Mouse (Mus musculus) brown adipose tissue, adult 24 weeks (tissue): ENCODE data around the gene Klhl36. TPM values are rescaled to one million over a fixed set of nuclear protein-coding genes. Genes with fewer than 3 reads are reported as not detected.
A peak's percentile ranks its signal among the peaks of the same experiment; 100 is the strongest.

Experiments used
- H3K27ac ChIP-seq: fragments of 200-500 bp; replicated peaks from 2 replicates; pipeline ENCODE4 v1.5.1; 2012; ENCODE audit warnings: low read depth, mild to moderate bottlenecking, low read length
- H3K4me1 ChIP-seq: fragments of 200-500 bp; 2 replicates; pipeline ENCODE4 v1.6.1; 2012; ENCODE audit warnings: low read length, mixed read lengths; ENCODE audit not compliant: control insufficient read depth, insufficient read depth, insufficient read length
- H3K4me3 ChIP-seq: fragments of 200-500 bp; 2 replicates; pipeline ENCODE4 v1.5.1; 2012; ENCODE audit warnings: low read depth, mild to moderate bottlenecking, low read length, moderate library complexity; ENCODE audit not compliant: insufficient read depth
- polyA plus RNA-seq: library from polyadenylated mRNA; stranded (reverse); fragments of >200 nt; gene quantifications from 2 replicates; pipeline ENCODE4 v1.2.4, GENCODE M21; 2012; ENCODE audit not compliant: missing spikeins, insufficient read depth, insufficient read length

Klhl36 gene
- polyA plus RNA-seq, 1 experiment, result 2.7 TPM

DNA sequence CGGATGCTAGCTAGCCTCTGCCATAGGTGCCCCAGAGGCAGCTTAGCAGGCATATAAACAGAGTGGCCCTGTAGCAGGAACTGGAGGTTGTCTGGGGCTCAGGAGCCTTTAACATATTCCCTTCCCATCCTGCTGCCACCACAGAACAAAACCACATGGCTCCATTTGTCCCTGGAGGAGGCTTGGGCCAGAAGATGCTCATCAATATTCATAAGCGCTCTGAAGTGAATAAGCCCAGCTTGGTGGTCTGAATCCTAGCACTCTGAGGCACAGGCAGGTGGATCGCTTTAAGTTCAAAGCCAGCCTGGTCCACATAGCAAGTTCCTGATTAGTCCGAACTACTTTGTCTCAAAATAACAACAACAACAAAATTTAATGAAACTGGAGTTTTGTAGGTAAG is 25.9 kb downstream of the Klhl36 start:
- Histone ChIP-seq H3K27ac (no peak overlapping the region), H3K4me1 (no peaks in the 10 kb centered on the region), H3K4me3 (no peak overlapping the region)

DNA sequence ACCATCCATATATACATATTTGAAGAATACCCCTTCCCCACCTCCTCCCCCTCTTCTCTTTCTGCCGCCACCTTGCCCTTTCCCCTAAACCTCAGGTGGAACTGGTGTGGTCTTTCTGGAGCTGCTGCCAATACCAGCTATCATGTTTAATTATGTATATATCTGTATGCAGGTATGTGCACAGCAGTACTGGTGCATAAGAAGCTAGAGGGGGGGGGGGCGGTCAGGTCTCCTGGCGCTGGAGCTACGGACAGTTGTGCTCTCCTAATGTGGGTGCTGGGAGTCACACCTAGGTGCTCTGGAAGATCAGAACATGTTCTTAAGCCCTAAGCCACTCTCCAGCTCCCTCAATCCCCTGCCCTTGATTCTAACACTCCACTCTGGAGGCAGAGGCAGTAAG is 35.0 kb downstream of the Klhl36 start:
- H3K4me3 ChIP-seq, result no peak overlapping the region
- H3K27ac ChIP-seq, result no peak overlapping the region
- no peaks in the 10 kb centered on the region for H3K4me1 ChIP-seq

DNA sequence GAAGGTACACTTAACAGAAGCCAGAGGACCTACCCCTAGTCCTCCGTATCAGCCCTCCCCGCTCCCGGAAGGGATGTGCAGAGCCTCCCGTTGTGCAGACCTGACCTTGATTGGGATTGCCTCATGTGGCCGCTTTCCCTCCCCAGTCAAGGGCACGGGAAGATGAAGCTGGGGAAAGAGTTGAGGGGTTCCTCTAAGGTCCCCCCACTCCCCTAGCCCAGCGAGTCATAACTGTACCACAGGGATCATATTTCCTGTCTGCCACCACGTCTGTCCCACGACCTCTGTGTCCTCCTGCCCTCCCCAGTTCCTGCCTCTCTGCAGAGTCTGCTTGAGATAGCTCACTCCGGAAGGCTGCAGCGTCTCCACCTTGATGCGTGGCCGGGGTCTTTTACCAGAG is 35.9 kb downstream of the Klhl36 start:
- no peaks in the 10 kb centered on the region for H3K4me1 ChIP-seq
- H3K4me3 ChIP-seq, result no peak overlapping the region
- H3K27ac ChIP-seq, result no peak overlapping the region

DNA sequence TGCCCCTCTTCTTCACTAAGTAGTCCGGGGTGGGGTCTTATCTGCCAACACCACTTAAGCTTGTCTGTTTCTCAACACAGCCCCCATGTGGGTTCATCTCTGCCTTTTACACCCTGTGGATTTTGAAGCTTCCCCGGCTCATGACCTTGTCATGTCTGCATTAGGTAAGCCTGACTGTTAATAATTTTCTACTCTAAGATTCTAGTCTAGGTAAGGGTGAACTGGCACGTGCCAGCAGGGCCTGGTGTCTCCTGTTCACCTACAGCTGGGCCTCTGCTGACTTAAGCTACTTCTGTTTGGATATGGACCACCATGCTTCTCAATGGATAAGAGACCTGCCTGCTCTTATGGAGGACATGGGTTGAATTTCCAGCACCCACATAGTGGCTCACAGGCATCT is 39.3 kb downstream of the Klhl36 start:
- no peak overlapping the region for H3K27ac ChIP-seq
- H3K4me1 ChIP-seq, result no peaks in the 10 kb centered on the region
- no peak overlapping the region for H3K4me3 ChIP-seq

DNA sequence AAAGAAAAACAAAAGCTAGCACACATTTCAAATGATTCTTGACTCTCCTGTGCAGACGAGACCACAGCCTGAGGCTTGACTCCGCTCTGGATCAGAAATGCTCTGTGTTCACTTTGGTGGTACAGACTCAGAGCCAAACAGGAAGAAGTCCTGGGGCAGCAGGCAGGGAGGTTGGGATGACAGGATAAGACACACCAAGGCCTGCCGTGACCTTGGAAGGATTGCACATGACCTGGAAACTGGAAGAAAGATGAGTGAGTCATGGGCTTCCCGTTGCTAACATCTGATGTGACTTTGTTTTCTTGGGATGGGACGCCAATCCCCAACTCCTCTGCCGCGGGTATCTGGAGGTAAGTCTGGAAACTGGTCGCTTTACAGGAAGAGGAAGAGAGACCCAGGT is 39.9 kb downstream of the Klhl36 start:
- Histone ChIP-seq H3K27ac (no peak overlapping the region), H3K4me3 (no peak overlapping the region), H3K4me1 (no peaks in the 10 kb centered on the region)

DNA sequence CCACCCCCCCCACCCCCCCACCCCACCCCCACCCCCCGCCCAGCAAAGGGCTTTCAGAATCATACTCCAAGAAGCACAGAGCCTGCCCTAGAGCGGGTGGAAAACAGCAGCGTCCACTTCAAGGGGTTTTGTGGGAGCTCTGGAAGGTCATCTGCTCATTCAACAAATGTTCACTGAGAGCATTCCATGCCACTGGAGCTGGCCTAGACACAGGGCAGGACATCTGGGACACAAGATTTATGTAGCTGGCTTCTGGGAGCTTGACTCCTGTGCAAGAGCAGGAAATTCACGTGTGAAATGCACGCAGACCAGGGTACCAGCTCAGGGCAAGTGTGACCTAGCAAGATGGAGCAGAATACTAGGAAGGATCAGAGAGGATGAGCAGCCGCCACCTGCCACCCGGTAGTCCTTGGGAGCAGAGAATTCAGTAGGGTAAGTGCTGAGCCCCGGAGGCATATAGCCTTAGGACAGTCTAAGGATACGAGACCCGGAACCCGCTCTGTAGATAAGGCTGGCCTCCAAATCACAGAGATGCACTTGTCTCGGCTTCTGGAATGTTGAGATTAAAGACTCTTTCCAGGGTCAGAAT is 42.4 kb downstream of the Klhl36 start:
- Histone ChIP-seq H3K27ac (no peak overlapping the region), H3K4me1 (no peaks in the 10 kb centered on the region), H3K4me3 (no peak overlapping the region)

DNA sequence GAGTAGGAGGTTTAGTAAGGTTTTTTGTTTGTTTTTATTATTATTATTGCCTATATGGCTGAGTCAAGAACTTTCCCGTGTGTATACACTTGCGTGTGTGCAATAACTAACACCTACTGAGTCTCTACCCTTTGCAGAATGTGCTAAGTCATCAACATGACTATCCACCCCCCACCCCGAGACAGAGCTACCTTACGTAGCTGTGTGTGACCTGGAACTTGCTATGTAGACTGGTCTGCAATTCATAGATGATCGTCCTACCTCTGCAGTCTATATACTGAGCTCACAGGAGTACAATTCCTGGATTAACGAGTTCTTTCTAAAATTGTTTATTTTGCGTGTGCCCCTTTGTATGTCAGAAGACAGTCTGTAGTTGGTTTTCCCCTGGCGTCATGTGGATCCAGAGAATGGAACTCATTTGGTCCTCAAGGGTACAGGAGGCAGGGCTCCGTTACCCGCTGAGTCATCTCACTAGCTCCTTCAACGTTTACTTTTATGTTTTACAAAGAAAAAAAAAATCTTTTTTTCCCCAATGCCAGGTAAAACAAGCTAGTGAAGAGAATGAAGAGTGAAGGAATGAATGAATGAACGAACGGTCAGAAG is 48.0 kb downstream of the Klhl36 start, which contains the start of gene Usp10:
Gene Usp10, plus strand, starts transcription at position 417 of the 603 bp plus-strand sequence.
- Histone ChIP-seq H3K27ac (peak within 1 kb of the TSS; percentile 87), H3K4me3 (peak within 1 kb of the TSS; percentile 94), H3K4me1 (peaks cover 14% of the 10 kb centered on the region)

DNA sequence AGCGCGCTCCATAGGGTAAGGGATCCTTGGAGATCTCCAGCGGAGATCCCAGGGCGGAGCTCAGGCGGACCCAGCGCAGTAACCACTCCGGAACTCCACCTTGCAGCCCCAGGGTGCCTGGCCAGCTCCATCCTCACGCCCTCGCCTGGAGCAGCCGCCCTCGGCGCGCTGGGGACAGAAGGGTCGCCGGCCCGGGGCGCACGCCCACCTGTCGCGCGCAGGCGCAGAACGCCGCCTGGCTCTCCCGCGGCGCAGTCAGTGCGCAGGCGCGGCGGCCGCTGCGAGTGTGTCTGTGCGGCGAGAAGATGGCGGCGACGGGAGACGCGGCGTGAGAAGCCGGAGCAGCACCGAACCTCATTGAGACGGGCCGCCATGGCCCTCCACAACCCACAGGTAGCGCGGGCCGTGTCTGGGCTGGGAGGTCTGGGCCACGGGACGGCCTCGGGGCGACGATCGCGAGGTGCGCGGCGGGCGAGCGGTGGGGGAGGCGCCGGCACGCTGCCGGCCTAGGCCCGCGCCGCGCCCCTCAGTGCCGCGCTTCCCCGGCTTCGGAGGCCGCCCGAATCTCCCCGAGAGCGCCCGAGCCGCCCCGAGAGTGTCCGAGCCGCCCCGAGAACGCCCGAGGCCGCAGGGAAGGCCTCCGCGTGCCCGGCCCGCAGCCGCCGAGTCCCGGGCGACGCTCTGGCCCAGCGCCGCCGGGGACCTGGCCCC is 48.6 kb downstream of the Klhl36 start, which contains the start of gene Gm20388:
Gene Gm20388, plus strand, starts transcription at position 295 of the 711 bp plus-strand sequence.
- H3K4me3 ChIP-seq, result peak within 1 kb of the TSS; percentile 94
- H3K27ac ChIP-seq, result peak within 1 kb of the TSS; percentile 87
- peaks cover 15% of the 10 kb centered on the region for H3K4me1 ChIP-seq

DNA sequence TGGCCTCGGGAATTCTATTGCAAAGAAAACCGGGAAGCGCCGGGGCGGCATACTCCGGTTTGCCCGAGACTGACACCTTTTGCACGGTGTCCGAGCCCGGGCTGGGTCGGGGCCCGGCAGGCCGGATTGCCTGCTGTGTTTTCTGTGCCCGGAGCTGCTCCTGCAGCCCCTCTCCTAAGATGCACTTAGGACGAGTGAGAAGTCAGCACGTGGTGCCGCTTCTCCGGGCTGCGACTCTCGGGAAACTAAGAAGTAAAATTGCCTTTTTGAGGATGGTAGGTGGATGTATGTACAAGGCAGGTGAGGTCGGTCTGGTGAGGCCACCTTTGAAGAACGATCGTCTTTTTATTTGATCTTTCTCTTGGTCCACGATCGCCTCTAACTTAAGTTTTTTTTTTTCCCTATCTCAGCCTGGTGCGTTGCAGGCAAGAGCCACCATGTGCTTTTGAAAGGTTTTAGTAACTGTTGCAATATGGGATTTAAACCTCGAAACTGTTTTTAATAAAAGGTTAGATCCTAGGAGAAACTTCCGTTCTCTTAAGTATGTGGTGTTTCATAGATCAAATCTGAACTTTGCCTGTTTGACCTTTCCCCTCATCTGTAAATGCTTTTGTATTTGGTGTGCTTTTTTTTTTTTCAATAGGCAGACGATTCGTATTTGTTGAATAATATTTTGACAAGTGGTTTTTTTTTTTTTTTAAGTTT is 49.3 kb downstream of the Klhl36 start:
- Histone ChIP-seq H3K4me1 (peaks cover 21% of the 10 kb centered on the region), H3K4me3 (peak overlapping the region; percentile 94), H3K27ac (peak overlapping the region; percentile 87)

DNA sequence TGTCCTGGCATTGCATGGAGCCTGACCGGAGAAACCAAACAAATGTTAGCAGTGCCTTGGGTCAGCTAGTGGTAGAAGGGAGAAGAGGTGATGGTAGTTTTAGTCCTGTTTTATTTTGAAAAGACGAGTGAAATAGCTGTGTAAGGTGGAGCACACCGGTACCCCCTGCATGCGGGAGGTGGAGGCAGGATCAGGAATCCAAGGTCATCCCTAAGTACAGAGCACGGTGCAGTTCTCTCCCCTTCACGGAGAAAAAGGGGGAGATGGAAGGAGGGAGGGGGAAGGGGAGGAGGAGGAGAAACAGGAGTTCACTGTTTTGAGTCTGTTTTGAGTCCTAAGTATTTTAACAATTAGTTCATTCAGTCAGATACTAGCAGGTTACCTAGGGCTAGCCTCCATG is 50.6 kb downstream of the Klhl36 start:
- Histone ChIP-seq H3K4me1 (peaks cover 30% of the 10 kb centered on the region), H3K4me3 (0 out of 2 replicates have a peak overlapping the region, but pooled peaks have one; percentile 1), H3K27ac (no peak overlapping the region)

DNA sequence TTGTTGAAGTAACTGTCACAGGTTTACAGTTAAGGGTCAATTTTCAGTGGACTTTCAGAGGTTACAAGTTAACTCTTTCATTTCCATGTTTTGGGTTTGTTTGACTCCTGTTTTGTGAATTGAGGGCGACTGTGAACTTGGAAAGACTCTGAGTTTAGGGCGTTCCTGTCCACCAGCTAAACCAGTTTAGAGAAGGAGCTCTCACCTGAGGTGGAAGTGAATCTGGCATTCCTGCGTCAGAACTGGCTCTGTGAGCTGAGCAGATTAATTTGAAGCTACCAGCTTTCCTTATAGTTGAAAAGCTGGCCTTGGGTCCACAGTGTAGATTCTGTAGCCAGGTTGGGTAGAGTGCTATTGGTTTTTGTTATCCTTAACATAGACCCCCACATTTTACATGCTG is 51.1 kb downstream of the Klhl36 start:
- Histone ChIP-seq H3K4me1 (peaks cover 32% of the 10 kb centered on the region), H3K4me3 (no peak overlapping the region), H3K27ac (no peak overlapping the region)

DNA sequence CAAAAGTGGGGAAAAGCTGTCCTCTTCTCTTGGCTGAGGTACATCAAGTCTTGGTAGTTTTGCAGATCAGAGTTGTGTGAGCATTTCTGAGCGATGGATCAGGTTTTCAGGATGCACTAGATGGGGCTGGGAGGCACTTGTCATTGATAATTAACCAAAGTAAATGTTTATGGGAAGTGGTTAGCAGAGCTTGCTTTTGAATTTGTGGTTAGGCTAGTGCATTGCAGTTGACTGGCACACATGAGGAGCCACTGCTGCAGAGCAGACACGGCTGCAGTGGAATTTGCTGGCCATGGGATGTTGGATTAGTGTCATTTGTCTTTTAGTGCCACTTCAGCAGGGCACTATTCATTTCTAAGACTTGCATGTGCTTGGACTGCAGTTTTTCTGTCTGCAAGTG is 52.1 kb downstream of the Klhl36 start:
- no peak overlapping the region for H3K27ac ChIP-seq

DNA sequence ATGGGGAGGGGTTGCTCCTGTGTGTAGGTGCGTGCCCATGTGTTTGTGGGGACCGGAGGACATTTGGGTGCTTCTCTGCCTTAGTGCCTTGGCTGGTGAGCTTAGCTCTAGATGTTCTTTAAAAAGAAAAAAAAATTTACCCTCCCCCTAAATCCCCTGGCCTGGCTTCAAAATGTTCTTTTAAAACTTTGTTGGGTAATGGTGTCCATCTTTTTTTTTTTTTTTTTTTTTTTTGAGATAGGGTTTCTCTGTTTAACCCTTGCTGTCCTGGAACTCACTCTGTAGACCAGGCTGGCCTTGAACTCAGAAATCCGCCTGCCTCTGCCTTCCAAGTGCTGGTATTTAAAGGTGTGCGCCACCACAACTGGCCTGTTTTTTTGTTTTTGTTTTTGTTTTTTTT is 53.2 kb downstream of the Klhl36 start:
- peaks cover 32% of the 10 kb centered on the region for H3K4me1 ChIP-seq

More for the DNA sequence above, 52.1 kb downstream of the Klhl36 start:
- Histone ChIP-seq H3K4me1 (peaks cover 32% of the 10 kb centered on the region), H3K4me3 (no peak overlapping the region)

DNA sequence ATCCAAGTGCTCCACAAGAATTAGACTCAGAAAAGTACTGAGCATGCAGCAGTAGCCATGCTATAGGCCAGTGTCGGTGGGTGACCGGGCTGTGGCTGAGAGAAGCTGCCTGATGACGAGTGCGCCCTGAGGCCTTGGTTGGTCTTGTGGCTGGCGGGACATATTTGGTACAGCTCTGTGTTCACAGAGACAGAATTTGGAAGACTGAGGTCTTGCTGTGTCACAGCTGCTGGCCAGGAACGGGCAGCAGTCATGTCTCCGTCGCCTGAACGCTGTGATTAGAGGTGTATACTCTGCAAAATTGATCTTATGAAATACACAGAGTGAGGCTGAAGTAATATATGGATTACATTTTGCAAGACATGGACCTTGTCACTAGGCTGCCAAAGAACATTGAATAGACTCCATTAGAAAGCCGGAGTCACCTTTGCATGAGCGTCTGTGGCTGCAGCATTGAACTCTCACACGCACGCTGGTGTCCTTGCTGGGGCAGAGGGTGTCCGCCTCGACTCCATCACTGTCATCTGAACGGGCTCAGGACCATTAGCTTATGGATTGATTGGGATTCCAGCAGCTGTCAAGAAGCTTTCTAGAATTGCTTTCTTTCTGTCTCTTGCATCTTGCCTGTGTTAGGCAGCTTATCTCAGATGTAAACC is 54.3 kb downstream of the Klhl36 start:
- peak overlapping the region; percentile 43 for H3K27ac ChIP-seq
- H3K4me3 ChIP-seq, result no peak overlapping the region
- H3K4me1 ChIP-seq, result peaks cover 32% of the 10 kb centered on the region

More for the DNA sequence above, 53.2 kb downstream of the Klhl36 start:
- H3K4me3 ChIP-seq, result no peak overlapping the region
- H3K27ac ChIP-seq, result no peak overlapping the region; the same call in 1 of the 2 replicates

DNA sequence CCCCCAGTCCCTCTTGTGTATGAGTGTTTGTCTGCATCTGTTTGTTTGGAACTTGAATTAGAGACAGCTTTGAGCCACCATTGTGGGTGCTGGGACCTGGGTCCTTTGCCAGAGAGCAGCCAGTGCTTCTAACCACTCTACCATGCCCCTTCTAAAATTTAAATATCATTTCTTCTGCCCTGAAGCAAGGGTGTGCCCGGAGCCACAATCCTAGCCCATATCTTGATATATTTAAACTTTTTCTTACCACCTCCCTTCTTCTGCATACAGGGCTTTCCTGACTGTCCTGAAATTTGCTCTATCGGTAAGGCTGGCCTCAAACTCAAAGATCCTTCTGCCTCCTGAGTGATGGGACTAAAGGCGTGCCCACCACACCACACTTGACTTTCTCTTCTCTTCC is 55.3 kb downstream of the Klhl36 start:
- H3K4me1 ChIP-seq, result peaks cover 30% of the 10 kb centered on the region
- H3K27ac ChIP-seq, result no peak overlapping the region
- no peak overlapping the region for H3K4me3 ChIP-seq
